Mouse (Mus musculus) kidney, adult 2 months (tissue): ENCODE results near the gene Camkv.

Source experiments
- CTCF ChIP-seq: fragments of 200-500 bp; conservative IDR thresholded peaks from 2 replicates; pipeline ENCODE4 v1.5.1; 2011; ENCODE audit warnings: low read depth, mild to moderate bottlenecking, control low read depth, low read length, moderate library complexity, mixed read lengths; ENCODE audit not compliant: insufficient read depth, insufficient read length
- POLR2A ChIP-seq: fragments of 200-500 bp; IDR thresholded peaks from one replicate; pipeline ENCODE4 v1.6.1; 2011; ENCODE audit warnings: low read depth, low read length, control low read depth

DNA sequence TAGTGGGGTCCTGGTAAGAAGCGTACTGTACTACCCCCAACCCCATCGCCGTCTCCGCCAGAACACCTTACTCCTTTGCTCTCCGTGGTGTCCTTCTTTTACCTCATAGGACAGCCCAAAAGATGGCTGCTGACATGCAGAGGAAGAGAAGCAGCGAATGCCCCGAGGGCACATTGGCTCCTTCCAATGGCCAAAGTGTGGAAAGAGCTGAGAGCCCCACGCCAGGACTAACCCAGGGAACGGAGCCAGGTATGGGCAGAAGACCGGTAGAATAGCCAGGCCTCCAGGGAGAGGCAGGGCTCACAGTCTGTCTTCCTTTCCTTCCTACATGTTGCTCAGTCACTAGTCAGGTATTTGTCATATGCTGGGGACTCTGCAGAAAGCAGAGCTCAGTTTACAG is 36.9 kb upstream of the Camkv start:
- no peak for TF ChIP-seq CTCF
- no peak for TF ChIP-seq POLR2A
